Mouse (Mus musculus) kidney, postnatal 10 days (tissue): Measurements from ENCODE around the gene Adnp.

Source experiments
- DNase-seq: peaks from one replicate; pipeline ENCODE4 v3.0.0; 2021; ENCODE audit warnings: mixed read lengths

Gene Adnp

GRCm38 (mm10) chr2:168206725-168207644, at the start of gene Adnp:
TSS of gene Adnp (minus strand) at chr2:168207112.
- peak; percentile 98 for DNase-seq

GRCm38 (mm10) chr2:168256506-168256905, 49.6 kb upstream of the Adnp start:
- DNase-seq: peak; percentile 63

GRCm38 (mm10) chr2:168253822-168254221, 46.9 kb upstream of the Adnp start:
- DNase-seq: no peak

- peak; percentile 55 for DNase-seq
Measured at GRCm38 (mm10) chr2:168252639-168253292, 45.9 kb upstream of the Adnp start.

- DNase-seq: peak; percentile 91
Measured at GRCm38 (mm10) chr2:168250270-168250669, 43.4 kb upstream of the Adnp start.

GRCm38 (mm10) chr2:168248856-168249245, 41.9 kb upstream of the Adnp start:
- peak; percentile 49 for DNase-seq

- DNase-seq: no peak
Measured at GRCm38 (mm10) chr2:168248167-168248855, 41.4 kb upstream of the Adnp start.

GRCm38 (mm10) chr2:168245571-168245970, 38.7 kb upstream of the Adnp start:
- DNase-seq: no peak

GRCm38 (mm10) chr2:168243278-168243677, 36.4 kb upstream of the Adnp start:
- DNase-seq: no peak

- DNase-seq: no peak
Measured at GRCm38 (mm10) chr2:168242841-168243240, 35.9 kb upstream of the Adnp start.

GRCm38 (mm10) chr2:168238335-168238734, 31.4 kb upstream of the Adnp start:
- DNase-seq: no peak

GRCm38 (mm10) chr2:168233286-168233685, 26.4 kb upstream of the Adnp start:
- no peak for DNase-seq

- DNase-seq: no peak
Measured at GRCm38 (mm10) chr2:168231471-168231829, 24.5 kb upstream of the Adnp start.

GRCm38 (mm10) chr2:168230773-168231470, 24.0 kb upstream of the Adnp start:
- DNase-seq: peak; percentile 46

- DNase-seq: peak; percentile 92
Measured at GRCm38 (mm10) chr2:168230026-168230728, 23.3 kb upstream of the Adnp start, which contains the start of the genes Gm20716, Dpm1 and Mocs3. TSS of gene Gm20716 (minus strand) at chr2:168230364. TSS of gene Dpm1 (minus strand) at chr2:168230591. TSS of gene Mocs3 (plus strand) at chr2:168230622.

GRCm38 (mm10) chr2:168229116-168230025, 22.5 kb upstream of the Adnp start:
- DNase-seq: peak; percentile 52

- DNase-seq: no peak
Measured at GRCm38 (mm10) chr2:168223326-168223725, 16.4 kb upstream of the Adnp start.

- DNase-seq: no peak
Measured at GRCm38 (mm10) chr2:168213788-168214397, 7.0 kb upstream of the Adnp start.

GRCm38 (mm10) chr2:168207883-168208282, 971 bp upstream of the Adnp start:
- peak; percentile 30 for DNase-seq
